Mouse (Mus musculus): ENCODE results near the gene Osbpl3.

The Osbpl3 gene

DNA sequence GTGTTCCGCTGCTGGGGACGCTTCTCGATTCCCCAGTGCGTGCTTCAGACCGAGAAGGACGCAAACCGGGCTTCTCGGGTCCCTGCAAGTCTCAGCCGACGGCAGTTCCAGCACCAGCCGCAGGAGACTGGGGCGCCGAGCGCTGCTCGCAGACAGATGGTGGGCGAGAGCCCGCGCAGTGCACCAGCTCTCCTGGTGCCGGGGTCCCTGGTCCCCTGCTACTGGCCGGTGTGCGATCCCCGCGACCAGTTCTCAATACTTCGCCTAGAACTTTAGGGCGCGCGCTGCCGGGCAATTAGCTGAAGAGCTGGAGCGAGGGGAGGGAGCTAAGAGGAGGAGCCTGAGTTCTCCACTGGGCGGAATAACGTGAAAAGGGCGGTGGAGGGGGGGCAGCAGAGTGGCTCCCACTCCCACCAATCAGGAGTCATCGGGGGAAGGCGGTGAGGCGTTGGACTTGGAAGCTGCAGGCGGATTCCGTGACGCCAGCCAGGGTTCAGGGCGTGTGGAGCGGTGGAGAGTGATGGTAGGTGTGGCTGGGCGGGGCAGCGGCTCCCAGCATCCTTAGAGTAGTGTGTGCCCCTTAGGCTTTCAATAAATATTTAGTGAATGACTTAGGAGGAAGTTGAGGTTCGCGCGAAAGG lies at the start of gene Osbpl3:
Osbpl3 (minus strand) TSS at position 373 of the 641 bp plus-strand sequence.
- peak; percentile 94 for DNase-seq (ENCODE audit: low read depth, low spot score)

DNA sequence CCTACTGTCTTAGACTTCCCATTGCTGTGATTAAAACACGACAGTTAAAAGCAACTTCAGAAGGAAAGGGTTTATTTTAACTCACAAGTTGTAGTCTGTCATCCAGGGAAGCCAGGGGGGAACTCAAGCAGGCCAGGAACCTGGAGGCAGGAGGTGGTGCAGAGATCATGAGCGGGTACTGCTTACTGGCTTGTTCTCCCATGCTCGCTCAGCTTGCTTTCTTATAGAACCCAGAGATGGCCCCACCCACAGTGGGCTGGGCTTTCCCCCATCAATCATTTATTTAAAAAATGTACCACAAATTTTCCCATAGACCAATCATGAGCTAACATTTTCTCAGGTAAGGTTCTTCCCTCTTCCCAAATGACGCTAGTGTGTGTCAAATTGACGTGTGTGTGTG lies 49.5 kb upstream of the Osbpl3 start:
- DNase-seq (ENCODE audit: low read depth, low spot score): no peak

DNA sequence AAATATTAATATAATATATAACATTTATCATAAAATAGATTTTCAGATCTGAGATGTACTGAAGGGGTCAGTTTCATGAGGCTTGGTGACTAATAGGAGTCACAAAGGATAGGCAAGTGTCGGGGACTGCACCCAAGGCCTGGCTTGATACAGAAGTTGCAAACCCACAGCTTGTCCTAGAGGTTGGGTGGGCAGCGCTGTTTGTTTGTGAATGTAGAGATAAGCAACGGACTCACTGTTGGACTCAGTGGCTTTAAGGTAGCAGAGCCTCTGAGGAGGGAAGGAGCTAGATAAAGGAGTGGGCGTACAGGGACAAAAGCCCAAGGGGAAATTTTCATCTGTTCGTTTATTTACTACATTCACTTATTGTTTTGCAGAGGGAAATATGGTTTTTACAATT lies 48.7 kb upstream of the Osbpl3 start:
- DNase-seq (ENCODE audit: low read depth, low spot score): no peak

DNA sequence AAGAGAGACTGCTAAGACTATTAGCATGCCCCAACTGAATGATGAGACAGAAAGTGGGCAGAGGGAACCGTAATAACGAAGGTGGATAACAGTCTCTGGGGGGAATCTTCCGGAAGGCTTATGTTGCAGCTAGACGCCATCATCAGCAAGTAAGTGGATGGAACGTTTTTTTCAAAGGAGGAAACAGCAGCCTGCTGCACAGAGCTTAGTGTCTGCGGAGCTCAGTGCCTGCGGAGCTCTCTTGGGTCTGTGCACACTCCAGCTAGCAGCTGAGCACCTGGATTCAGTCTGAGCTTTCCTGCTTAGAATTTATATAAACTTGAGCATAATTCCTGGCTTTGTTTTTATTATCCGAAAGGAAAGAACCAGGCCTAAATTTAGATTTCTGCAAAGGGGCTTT lies 47.8 kb upstream of the Osbpl3 start:
- no peak for DNase-seq (ENCODE audit: low read depth, low spot score)

DNA sequence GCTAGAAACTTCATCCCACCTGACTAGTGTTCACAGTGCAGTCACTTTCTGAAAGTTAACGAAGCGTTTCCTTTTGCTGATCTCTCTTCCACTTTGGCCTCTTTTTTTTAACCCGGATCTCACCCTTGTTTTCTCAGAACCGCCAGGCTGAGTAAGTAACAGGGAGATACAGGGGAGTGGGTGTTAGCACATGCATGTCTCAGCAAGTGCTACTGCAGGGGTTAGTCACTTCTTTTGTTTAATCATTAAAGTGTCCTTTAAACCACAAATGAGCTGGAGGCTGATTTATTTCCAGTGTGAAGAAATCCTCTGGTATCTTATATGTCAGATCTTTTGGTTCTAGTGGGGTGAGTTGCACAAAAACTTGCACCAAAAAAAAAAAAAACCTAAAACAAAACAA lies 47.0 kb upstream of the Osbpl3 start:
- DNase-seq (ENCODE audit: low read depth, low spot score): no peak

DNA sequence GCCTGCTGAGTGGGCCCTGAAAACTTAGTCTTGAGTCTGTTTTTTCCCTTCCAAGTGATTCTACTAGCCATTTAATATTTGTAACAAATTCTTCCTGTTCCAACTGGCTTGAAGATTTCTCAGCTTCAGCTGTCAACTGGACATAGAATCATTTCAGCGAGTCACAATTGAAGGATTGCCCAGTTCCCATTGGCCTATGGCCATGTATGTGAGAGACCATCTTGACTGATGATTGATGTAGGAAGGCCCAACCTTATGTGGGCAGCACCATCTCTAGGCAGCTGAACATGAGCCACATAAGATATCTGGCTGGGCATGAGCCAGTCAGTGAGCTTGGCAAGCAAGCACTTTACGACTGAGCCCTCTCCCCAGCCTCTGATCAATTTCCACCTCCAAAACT lies 42.3 kb upstream of the Osbpl3 start:
- DNase-seq (ENCODE audit: low read depth, low spot score): no peak

DNA sequence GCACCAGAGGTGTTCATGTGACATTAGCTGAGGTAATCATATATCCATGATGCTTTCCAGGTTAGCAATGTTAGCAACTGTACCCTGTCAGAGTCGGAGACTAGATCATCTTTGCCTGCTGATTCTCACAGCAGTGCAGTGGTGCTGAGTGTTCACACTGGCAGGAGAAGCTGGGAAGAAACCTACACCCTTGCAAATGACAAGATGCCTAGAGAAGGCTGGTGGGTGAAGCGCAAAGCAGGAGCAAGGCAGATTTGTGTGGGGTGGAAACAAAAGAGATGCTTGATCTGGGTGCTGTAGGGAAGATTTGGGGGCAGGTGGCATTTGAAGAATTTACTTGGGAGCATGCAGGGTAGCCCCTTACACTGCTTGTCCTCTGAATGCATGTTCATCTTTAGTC lies 34.5 kb upstream of the Osbpl3 start:
- DNase-seq (ENCODE audit: low read depth, low spot score): no peak

DNA sequence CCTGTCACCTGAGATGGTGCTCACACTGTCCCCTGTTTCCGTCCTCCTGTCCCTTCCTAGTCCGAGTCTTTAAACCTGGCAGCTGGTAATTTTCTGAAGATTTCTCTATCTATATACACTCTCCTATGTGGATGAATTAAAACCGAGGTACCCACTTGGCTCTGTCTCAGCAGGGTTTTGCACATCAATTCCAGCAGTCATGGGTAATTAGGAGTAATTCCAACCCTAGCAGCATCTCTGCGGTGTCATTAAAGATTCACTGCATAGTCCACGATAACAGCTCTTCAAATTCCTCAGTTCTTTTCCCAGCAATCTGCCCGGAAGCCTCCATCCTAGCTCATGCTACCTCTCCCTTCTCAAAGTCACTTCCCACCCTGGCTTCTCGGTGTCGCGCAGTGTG lies 33.4 kb upstream of the Osbpl3 start:
- DNase-seq (ENCODE audit: low read depth, low spot score): no peak

DNA sequence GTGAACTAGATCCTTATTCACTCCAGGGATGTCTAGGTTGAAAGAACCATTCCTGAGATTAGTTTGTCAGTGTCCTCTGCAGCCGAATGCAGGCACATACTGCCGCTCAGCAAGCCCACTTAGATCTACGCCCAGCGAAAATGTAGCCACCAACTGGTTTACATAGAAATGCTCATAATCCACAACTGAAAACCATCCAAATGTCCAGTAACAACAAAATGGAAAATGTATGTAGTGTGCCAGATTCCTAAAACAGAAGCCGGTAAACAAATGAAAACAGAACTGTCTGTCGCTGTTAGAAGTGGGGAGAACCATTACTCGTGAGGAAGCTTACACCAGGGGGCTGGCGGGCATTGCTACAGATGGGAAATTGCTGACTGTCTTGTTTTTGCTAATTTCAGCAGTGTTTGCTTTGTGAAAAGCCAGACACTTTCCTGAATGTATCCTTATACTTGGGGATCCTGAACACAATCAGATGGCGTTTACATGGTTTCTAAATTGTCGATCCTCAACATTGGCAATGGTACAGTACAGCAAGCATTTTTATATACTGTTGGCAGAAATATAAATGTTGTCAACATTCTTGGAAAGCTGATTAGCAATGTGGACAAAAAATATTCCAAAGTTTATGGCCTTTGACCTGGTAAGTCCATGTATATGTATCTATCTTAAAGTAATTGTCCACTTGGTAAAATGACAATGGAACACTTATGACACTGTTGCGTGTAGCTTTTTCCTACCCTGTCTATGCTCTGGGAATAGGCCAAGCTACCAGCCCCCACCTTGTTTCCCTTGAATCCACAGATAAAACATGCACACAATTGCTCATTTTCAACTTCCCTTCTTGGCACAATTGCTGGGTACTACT lies 30.3 kb upstream of the Osbpl3 start:
- DNase-seq (ENCODE audit: low read depth, low spot score): no peak

DNA sequence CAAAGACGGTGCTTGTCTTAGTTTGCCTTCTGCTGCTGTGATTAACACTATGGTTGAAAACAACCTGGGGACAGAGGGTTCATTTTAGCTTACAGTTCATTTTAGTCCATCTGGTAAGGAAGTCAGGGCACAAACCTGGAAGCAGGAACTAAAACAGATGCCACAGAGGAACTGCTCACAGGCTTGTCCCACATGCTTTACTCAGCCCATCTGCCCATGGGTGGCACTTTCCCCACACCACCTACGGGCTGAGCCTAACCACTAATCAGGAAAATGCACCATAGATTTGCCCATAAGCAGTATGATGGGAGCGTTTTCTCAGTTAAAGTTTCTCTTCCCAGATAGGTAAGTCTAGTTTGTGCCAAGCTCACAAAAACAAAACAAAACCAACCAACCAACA lies 27.4 kb upstream of the Osbpl3 start:
- DNase-seq (ENCODE audit: low read depth, low spot score): no peak

DNA sequence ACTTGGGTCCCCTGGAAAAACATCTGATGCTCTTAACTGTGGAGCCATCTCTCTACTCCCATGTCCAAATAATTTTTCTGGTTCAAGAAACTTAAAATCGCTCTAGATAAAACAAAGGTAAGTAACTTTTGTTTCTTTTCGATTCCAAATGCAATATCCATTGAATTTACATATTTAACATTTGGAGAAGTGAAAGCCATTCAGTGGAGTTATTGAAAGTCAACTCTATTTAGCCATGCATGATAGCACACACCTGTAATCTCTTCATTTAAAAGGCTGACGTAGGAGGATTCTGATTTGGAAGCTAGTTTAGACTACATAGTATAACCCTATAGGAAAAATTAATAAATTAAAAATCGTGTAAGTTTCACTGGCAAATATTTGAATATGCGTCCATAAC lies 25.5 kb upstream of the Osbpl3 start:
- DNase-seq (ENCODE audit: low read depth, low spot score): no peak

DNA sequence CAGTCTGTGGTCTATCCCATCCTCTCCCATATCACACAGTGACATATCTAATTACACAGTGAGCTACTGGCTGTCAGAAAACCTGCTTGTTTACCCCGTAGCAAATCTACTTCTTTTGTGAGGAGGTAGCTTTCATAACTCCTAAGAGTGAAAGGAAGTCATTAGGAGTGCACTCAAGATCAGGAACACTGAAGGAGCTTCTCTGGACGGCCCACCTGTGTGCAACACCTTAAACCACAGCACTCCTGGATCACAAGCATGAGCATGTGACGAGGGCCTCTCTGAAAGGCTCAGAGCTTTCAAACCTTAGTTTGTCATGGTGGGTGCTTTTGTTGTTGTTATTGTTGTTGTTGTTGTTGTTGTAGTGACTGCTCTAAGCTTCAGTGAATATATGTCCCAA lies 10.4 kb upstream of the Osbpl3 start:
- no peak for DNase-seq (ENCODE audit: low read depth, low spot score)

DNA sequence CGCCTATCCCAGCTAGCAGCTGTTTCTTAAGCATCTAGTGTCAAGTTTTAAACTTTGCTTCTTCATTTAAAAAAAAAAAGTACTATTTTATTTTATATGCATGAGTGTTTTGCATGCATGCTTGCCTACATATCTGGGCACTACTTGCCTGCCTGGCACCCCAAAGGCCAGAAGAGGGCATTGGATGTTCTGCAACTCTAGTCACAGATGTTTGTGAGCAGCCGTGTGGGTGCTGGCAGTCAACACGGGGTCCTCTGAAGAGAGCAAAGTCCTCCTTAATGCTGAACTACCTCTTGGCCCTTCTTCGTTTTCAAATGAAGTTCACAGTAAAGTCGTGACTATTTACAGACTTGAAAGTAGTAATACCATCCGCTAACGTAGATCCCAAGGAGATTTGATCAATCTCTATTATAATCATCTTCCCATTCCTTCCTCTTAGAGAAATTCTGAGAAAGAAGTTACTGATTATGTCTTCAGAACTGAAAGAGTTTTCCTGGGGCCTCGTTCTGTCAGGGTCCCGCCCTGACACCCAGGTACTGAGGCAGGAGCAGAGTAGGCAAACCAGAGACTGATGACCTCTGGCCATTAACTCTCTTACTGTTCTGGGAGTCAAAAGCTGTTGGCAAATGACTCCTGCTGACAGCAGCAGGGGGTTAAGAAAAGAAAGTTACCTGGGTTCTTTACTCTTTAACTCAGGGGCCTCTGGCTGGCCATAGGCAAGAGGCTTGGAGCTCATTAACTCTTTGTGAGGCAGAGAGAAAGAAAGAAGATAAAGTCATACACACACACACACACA lies 8.9 kb upstream of the Osbpl3 start:
- no peak for DNase-seq (ENCODE audit: low read depth, low spot score)

DNA sequence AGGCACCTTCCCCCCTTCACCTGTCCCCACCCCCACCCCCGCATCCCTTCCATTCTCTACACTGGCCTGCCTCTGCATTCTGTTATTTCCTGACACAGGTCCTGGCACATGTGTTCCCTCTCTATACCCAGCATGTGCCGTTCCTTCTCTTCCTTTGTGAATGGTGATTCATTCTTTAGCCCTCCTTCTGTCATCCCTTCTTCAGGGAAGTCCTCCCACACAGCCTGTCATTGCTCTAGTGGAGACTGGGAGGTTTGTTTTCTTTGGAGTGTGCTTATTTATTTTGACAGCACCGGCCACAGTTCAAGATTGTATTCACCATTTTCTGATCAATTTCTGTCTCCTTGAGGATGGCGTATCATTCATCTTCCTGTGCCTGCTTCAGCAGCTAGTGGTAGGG lies 6.0 kb upstream of the Osbpl3 start:
- DNase-seq (ENCODE audit: low read depth, low spot score): no peak

DNA sequence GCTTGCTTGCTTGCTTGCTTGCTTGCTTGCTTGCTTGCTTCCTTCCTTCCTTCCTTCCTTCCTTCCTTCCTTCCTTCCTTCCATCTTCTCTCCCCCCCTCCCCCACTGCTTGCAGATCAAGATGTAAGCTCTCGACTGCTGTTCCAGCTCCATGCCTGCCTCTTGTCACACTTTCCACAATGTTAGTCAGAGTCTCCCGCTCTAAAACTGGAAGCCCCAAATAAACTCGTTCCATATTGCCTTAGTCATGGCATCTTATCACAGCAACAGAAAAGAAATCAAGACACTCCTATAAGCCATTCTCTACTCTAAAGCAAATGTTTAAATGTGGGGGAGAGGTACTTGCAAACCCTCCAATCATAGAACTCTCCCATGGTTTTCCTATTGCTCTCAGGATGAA lies 5.6 kb upstream of the Osbpl3 start:
- DNase-seq (ENCODE audit: low read depth, low spot score): no peak

DNA sequence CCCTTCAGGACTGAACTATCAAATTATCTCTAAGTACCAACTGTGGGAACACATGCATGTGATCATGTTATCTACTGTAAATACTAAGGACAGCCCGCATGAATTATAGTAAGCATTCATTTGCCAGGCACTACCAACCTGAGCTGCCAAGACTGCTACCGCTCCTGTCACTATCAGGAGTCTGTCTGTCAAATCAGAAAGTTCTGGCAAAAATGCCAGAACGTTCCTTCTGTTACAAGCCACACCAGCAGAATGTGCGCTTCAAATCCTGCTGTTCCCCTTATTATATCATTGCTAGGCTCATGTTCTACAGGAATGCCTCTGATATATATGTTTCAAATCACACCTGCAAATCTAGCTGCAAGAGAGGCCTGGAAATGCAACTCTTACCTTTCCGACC lies 4.6 kb upstream of the Osbpl3 start:
- DNase-seq (ENCODE audit: low read depth, low spot score): no peak

DNA sequence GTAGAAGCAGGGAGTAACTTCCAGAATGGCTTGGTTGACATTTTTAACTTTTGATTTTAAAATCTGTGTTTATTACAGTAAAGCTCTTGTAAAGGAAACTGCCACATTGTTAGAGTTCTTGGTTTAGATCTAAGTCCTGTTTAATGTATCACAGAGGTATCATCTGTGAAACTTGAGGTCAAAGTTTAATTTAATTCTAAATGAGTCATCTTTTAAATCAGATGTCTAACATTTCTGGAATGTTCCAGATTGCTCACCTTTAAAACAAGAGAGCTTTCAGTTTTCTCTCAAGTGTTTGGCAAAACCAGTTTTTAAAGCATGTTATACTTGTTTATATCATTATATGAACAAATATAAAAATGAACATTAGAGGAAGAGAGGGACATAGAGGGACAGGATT lies 4.2 kb upstream of the Osbpl3 start:
- DNase-seq (ENCODE audit: low read depth, low spot score): no peak

DNA sequence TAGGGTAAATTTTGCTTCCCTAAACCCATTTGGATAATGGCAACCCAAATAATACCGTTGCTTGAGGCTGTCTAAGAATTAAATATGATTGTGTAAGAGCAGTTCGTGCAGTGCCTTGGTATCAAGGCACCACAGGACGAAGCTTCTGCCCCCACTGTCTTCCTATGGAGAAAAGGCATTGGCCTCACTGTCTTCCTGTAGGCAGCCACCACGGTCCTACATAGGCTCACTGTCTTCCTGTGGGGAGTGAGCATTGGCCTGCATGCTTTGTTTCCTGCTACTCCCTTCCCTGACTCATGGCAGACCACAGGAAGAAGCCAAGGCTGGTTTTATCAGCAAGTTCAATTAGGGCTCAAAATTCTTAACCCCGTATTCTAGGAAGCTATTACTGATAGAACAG lies 3.3 kb upstream of the Osbpl3 start:
- no peak for DNase-seq (ENCODE audit: low read depth, low spot score)

DNA sequence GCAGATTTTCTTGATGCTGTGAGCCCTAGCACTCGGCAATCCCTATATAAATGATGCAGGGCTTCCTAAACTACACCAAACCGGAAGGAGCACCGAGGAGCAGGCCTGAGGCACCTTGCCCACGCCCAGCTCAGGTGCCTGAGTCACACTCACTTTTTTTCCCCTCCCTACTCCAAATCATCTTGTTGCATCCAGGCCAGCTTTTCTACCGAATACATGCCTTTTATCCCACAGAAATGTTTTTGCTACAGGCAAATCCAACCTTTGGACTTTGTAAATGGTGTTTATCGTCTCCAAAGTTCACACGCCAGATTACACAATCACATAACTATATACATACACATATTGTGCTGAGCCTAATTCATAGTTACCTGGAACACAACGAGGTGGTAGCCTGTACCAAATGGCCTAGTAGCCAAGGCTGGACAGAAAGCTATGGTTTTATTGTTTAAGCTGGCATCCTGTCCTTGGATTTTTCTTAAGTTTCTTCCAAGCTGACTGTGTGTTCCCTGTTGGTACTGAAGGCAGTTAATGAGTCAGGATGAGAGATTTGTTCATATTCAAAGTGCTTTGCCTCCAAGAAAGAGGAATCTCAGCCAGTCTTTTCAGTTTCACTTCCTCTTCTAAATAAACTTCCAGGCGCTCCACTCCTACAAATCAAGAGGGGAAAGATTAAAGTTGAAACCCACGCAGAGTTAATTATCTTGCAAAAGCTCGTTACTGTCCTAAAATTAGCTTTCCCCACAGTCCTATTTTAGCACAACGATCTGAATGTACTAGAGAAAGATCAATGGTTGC lies 1.7 kb upstream of the Osbpl3 start:
- DNase-seq (ENCODE audit: low read depth, low spot score): no peak

DNA sequence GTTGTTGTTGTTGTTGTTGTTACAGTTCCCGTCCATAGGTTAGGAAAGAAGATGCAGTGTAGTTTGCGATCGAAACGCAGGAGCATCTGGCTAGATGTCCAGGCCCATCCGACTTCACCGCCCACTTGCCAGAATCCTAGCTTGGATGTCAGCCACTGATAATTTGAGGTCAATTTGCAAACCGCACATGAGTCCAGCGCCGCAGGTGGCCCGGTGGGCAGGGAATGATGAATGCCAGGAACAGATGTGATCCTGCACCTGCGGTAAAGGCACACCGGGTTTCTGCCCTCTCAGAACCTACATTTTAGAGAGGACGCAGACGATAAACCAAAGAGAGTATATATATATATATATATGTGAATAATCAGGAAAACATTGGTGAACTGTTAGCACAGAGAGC lies 705 bp upstream of the Osbpl3 start:
- peak; percentile 10 for DNase-seq (ENCODE audit: low read depth, low spot score)

DNA sequence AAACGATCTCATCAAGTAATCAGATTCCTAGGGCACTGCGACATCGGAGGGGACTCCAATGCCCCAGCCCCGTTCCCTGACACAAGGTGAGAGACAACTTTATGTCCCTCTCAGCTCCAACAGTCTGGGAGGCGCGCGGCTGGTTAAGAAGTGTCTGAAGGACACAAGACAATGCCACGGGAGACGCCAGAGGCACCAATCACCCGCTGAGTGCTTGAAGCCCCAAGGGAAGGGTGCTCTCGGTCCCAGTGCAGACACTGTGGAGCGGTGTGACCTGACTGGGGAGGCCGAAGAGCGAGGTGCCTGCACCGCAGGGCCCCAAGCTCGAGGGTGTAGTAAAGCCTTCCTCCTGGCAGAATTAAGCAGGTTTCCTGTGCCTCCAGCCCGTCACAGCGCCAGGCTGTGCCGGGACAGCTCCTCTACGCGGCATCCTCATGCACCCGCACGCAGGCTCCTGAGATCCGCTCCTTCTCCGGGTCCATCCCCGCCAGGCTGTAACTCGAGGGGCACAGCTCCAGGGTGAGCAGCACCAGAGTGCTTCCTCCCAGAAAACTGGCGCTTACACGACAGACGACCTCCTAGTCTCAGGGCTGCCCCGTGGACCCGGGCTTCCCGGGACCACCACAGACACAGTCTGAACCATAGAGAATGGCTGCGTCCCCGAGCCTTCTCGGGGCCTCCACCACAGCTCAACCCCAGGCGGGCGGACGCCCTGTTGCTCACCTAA lies 736 bp downstream of the Osbpl3 start:
- DNase-seq (ENCODE audit: low read depth, low spot score): peak; percentile 44

Measured in mesoderm, embryonic 11.5 days (tissue).